Mouse (Mus musculus) erythroid progenitor cell, adult 5-6 weeks (primary cell): Measurements from ENCODE around the gene Ovca2. TPM values are rescaled to one million over a fixed set of nuclear protein-coding genes. Genes with fewer than 3 reads are reported as not detected.

Experiments
- ATAC-seq: replicated peaks from 2 replicates; pipeline ENCODE4 v1.8.0; 2016; ENCODE audit warnings: moderate number of reproducible peaks, mild to moderate bottlenecking, moderate TSS enrichment, inconsistent platforms; ENCODE audit not compliant: poor library complexity, low FRiP score, severe bottlenecking
- total RNA-seq, 2 experiments: library from RNA; stranded (forward) in 1 of 2; stranded (reverse) in 1 of 2; fragments of 150-400 nt in 1 of 2; fragments of 186-747, 209-891 nt in 1 of 2; gene quantifications; 2 replicates each; pipeline versions ENCODE4 v1.2.3 to v1.2.4; 2015 to 2017; ENCODE audit warnings: low replicate concordance in 2 of 2

Gene Ovca2
- total RNA-seq, 2 experiments from 2014 or later = 4.2 TPM

DNA sequence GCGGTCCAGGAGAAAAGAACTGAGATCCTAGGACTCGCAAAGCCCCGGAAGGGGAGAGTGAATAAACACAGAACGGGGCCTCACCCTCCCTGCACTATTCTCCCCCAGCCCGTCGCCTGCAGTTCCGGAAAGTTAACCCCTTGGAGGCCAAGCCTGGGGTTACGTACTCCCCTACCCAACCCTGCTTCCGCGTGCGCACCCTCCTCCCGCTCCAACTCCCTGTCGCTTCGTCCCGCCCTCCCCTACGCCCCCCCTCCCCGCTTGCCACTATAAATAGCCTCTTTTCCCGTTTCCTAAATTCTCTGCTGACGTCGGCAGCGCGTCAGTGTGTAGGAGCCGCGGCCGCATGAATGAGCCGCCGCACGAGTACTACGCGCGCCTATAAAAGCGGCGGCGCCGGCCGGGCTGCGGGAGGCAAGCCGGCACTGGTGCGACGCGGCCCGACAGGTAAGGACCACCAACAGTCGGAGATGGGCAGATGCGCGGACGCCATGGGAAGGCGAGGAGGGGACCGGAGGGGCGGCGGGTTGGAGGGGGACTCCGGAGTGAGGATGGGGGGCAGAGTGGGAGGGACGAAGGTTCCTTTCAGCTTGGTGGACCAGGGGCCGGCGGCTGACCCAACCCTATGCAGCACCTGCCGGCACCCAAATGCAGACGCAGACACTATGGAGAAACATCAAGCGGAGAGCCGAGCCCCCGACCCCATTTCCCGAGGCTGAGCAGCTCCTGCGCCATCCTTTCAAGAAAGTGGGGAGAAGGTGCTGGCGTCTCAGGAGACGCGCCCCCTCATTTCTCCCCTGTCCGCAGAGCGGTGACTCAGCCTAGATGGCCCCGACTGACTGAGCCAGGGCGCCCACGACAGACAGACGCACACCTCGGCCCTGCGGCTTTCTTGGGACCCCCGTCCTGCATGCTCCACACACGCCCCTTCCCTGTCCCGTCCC lies 6.2 kb downstream of the Ovca2 start:
- 0 out of 2 replicates have a peak, but pooled peaks have one; percentile 2 for ATAC-seq

DNA sequence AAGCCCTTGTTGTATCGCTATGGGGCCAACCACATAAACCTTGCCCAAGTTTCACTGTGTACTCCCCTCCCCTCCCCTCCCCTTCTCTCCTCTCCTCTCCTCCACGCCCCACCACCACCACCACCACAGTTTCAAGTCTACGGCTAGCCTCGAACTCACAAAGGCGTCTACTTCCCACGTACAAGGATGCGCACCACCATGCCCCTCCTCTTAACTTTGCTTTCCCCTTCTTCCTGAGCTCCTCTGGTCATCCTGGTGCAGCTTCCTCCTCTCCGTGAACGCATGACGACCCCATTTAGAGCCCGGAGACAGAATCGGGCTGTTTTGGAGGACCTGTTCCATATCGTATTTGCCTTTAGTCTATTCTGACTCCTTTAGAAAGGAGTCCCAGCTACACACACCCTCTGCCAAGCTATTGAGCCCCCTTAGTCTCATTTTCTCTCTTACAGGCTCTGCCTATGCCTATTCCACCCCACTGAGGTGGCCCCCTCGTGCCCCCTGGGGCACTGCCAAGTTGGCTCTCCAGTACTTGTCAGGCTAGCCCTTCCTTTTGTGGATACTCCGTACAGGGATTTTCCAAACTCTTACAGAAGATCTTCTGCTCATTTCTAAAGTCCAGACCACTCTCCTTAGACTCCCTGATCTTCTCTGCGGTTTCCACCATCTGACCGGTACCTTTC lies 7.3 kb downstream of the Ovca2 start:
- ATAC-seq = no peak

DNA sequence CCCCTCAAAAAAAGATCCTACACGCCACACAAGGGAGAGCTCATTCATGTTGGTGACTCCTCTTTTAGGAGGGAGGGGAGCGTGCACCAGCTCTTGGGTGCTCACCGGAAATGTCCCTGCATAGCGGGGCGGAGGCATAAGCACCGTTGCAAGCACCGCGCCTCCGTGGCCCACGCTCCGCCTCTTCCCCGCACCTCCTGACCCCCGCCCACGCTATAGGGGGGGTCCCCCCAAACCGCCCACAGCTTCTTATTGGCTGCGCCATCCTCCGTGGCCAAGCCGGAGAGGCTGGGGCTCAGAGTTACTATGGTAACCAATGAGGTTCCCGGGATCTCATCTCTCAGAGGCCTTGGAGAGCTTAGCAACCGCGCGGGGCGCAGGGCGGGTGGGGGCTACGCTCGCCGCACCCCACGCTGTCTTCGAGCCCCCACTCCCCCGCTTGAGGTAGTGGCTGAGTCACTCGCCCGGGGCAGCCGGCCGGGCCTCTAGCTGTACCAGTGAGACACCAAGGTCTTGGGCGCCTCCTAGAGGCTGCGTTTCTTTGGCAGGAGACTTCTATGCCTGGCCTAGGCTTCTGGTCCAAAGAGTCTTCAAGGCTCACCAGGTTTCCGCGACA lies 8.4 kb downstream of the Ovca2 start:
- peak; percentile 53; the same call in 1 of the 2 replicates for ATAC-seq

DNA sequence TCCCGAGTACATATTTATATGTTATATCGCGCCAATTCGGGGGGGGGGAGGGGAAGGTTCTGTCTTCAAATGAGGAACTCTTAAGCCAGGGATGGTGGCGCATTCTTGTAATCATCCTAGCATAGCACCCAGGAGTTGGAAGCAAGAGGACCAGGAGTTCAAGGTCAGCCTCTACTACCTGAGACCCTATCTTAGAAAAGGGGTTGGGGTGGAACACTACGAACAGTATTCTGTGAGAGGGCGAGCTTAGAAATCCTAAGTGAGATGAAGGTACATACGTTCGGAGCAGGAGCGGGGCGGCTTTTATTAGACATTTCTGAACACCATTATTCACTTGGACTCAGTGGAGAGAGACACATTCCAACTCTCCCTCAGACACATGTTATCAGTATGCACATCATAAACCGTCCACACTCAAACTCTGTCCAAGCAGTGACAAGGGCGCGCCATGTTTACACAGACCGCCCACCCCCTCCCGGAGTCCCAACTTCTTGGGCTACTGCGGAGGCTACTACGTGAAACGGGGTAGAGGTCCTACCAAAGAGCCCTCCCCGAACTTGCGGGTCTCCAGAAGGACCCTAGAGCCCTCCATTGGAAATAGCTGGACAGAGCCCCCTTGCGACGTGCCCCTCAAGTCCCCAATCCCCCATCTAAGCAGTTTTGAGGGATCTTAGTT lies 9.1 kb downstream of the Ovca2 start, which contains the start of gene Hic1:
Hic1 (minus strand) TSS at position 115 of the 676 bp plus-strand sequence.
- ATAC-seq = no peak

DNA sequence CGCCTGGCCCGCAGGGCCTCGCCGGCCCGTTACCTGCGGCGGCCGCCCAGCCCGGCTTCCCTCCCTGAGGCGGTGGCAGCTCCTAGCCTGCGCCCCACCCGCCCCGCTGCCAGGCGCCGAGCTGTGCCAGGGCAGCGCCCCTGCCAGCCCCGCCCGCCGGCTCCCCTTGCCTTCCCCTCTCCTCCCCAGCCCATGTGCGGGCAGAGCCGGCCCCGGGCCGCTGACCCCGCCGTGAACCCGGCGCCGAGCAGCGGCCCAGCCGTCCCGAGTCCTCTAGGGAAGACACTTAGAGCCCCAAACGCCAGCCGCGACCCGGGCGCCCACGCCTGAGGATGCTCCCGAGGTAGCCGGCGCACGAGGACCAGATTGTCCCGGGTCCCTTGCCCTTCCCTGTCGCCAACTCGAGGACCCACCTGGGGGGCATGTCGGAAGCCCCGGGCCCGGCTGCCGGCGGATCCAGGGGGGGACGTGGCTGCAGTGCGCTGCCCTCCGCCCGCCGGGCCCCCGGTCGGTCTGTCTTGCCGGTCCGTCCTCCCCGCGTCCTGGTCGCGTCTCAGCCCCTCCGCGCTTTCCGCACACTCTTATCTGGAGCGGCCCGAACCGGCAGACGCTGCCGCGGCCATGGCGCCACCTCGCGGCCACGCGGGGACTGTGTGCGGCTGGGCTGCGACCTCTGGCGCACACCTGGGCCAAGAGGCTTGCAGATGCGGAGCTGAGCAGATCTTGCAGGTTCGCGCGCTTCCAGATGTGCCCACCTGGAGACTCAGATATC lies 9.9 kb downstream of the Ovca2 start:
- ATAC-seq = no peak

DNA sequence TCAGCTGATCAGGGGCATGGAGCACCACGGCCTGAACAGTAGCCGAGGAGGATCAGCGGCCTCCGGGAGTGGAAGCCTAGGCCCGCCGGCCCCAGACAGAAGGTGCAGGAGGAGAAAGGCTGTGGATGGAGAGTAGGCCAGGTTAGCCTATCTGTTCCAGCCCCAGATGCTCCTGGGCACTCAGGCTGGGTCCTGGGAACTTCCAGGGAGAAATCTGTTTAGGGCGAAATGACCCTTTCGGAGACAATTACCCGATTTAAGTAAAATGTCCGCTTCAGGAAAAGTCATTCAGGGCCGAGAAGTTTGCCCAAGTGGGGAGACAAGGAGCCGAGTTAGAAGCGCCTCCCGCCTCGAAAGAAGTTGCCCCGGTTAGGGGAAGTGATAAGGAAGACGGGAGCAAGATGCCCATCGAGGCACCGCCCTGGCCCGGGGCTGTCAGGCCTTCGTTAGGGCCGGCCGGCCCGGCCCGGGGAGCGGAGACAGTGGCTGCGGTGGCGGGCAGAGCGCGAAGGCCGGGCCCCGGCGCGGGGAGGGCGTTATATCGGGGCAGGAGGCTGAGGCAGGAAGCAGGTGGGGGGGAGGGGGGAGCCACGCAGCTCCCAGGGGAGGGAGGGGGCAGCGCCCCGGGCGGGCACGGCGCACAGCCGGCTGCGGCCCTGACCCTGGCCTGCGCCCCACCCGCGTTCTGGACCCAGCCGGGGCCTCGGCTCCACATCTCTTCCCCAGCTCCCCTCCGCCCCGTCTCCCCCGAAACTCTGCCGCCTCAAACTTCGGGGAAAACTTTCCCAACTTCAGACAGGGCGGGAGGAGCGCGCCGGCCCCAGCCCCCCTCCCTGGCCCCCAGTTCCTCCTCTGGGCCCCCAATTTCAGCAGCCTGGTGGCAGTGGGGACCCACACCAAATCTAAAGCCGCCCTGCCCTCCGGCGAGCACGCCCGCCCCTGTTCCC lies 10.7 kb downstream of the Ovca2 start:
- no peak for ATAC-seq

DNA sequence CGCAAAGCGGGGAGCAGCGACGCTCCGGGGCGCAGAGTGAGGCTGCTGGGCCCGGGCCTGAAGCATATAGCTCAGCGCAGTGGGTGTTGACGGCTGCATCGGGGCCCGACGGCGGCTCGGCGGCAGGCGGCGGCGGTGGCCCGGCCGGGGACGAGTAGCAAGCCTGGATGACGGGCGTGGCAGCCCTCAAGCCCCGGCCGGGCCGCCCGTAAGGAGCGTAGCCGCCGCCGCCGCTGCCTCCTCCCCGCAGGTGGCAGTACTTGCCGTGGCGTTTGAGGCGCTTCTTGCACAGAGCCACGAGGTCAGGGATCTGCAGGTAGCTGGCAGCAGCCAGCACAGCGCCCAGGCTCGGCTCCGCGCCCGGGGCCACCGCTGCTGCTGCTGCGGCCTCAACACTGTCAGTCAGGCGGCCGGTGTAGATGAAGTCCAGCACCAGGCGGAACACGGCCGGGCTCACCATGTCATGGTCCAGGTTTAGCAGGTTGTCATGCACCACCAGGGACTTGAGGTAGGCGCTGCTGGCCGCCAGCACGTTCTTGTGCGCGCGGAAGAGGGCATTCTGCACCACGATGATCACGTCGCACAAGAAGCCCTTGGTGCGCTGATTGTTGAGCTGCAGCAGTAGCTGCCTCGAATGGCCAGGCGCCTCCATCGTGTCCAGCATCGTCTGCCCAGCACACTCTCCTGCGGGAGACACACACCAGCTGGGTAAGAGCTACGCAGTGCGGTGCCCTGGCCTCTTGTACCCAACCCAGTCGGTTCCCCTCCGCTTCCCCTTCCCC lies 11.6 kb downstream of the Ovca2 start:
- no peak for ATAC-seq

DNA sequence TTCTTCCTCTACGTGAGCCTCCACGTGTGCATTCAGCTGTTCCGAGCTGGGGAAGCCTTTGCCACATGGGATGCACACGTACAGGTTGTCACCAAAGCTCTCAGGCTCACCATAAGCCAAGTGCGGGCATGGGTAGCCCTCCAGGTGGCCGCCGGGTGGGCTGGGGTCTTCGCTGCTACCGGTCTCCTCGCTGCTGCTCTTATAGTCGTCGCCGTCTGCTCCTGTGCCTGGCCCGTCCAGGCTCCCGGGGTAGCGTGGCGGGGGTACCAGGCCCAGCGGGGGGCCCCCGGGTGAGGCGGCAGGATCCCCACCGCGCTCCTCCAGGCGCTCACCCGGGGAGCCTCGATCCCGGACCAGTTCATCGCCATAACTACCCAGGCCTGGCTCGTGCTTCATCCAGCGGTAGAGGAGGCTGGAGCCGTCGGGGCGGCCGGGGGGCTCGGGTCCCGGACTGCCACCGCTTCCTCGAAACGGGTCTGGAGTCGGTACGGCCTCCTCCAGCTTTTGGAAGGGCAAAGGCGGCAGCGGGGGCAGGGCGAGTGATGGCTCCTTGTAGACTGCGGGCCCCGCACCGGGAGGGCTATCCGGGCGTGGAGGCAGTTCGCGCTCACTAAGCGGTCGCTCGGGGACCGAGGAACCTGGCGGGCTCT lies 12.3 kb downstream of the Ovca2 start:
- ATAC-seq = no peak

DNA sequence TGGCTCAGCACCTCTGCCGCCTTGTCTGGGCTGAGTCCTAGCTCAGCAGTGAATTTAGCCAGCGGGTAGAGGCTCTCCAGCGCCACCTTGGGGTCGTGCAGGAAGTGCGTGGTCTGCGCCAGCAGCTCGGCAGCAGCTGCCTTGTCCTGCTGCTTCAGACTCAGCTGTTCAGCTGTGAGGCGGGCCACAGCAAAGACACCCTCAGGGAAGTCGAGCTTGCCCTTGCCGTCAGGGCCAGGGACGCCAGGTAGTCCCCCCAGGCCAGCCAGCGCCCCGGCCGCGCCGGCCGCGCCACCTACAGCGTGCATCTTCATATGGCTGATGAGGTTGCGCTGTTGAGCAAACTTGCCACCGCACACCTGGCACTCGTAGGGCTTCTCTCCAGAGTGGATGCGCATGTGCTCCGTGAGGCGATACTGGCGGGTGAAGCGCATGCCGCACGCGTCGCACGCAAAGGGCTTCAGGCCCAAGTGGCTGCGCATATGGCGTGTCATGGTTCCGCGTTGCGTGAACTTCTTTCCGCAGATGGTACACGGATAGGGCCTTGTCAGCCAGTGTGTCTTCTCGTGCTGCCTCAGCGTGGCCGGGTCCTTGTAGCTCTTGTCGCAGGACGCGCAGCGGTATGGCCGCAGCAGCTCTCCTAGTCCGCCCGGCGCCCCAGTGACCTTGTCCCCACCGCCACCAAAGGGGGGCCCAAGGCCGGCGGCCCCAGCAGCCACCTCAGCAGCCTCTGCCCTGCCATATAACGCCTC lies 13.0 kb downstream of the Ovca2 start:
- peak; percentile 54 for ATAC-seq

DNA sequence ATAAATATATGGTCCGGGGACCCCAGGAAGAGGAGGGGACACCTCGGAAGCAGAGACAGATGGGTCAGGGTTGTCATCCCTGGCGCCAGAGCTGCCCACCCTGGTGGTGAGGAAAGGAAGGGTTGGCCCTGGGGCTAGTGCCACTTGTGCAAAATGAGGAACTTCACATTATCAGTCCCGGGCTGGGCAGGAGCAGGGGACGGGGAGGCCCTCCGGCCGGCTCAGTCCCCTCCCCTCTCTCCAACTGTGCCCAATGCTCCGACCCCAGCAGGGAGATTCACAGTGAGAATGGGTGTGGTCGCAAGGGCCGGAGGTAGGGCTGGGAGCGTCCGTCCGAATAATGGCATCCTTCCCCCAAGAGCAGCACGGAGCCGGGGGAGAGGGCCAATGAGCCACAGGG lies 13.9 kb downstream of the Ovca2 start:
- ATAC-seq = no peak

DNA sequence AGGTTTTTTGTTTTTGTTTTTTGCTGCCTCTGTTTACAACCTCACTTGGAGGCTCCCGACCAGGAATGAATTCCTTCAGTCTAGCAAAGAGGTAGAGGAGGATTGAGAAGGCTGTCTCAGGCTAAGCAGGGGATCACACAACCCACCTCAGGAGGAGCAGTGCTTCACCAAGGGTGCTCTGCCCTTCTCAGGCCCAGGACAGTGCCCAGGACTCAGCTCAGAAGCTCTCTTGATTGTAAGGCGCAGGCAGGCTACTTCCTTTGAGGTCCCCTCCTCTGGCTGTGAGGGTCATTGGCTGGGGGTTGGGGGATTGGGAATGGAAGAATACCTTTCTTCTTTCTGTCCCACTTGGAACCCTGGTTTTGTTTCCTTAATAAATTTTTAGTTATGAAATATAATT lies 14.6 kb downstream of the Ovca2 start:
- no peak for ATAC-seq

DNA sequence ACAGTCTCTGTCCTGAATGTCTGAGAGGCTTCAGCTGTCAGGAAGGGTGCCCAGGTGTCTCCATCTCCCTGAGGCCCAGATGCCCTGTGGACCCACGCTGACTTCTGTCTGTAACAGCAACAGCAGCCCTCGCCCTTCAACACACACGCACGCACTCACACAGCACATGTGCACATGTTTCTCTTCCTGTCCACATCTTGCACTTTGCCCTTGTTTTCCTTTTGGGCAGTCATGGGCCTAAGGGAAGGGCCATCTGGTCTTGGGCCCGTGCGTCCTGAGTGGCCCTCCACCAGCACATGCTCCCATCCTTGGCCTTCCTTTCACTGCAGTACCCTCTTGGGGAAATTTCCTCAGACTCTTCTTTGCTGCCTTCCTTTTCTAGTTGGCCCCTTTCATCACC lies 15.3 kb downstream of the Ovca2 start:
- no peak for ATAC-seq

DNA sequence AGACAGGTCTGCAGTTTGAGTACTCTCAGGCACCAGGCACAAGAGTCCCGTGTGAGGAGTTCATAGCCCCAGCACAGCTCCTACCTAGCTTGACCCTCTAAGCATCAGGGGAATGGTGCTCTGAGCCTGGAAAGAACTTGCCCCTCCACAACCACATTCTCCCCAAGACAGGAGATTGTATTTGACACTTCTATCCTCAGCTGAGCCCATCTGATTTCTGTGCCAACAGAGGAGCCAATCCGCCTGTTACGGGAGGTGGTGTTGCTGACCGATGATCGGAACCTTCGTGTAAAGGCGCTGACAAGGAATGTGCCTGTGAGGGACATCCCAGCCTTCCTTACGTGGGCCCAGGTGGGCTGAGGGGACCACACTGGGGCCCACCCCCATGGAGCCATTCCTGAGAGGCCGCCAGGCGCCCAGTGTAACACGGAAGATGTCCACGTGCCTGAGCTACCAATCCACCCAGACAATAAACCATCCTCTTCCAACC lies 16.0 kb downstream of the Ovca2 start:
- no peak for ATAC-seq

DNA sequence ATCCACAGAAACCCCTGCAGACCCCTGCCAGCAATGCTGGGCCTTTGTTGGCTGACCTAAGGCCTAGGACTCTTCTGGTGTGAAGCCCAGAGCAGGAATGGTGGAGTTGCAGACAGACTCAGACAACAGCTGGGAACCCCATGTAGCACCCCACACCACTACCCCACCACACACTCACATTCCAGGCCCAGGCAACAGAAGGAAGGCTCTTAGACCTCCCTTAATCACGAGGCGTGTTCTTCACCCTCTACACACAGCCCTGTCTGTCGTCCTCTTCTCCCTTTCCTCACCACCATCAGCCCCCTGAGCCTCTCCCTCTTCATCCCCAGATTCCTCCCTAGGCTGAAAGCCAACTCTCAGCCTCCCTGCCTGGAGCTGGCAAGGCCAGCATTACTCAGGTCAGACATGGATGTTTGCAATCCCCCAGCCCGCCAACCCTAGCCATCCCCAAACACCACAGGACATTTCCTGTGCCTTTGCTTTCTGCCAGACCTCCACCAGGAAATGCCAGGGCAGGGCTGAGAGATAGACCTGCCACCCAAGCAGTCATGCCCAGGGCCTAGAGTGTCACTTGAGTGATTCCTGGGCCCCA lies 17.1 kb downstream of the Ovca2 start:
- no peak for ATAC-seq

DNA sequence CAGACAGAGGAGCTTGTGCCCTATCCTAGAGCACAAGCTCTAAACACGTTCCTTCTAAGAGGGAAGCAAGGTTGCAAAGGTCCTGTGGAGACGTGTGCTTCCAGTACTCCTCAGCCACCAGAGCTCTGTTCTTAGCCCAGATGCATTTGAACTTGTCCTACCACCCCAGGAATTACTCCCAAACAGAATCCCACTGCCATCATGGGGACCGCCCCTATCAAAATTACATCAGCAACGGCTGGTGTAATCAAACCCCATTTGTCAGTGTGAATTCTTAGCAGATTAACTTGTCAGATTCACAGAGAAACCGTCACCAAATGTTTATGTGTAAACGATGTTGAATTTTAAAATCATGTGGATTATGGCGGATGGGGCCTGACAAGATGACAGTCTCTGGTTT lies 17.7 kb downstream of the Ovca2 start:
- no peak for ATAC-seq

DNA sequence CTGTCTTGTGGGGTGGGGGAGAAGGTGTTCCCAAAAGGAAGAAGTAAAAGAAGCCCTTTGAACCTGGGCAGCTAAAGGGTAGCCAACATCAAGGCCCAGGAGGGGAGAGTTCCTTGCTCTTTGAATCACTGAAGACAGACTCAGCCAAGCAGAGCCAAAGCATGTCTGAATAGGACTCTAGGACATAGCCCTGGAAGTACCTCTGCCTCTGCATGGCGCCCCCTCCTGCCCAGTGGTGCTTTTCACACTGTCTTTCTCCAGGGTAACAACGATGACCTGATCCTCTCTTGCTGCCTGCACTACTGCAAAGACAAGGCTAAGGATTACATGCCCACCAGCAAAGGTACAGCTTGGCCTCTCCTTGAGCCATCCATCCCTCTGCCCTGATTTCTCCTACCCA lies 19.1 kb downstream of the Ovca2 start:
- ATAC-seq = no peak
